Mouse (Mus musculus) hindbrain, embryonic 11.5 days (tissue): ENCODE results near the gene Mmel1. TPM values are rescaled to one million over a fixed set of nuclear protein-coding genes. Genes with fewer than 3 reads are reported as not detected.

ENCODE experiments used
- ATAC-seq: fragments of 200-750 bp; cut with Nextera tagmentation; 2 replicates; pipeline ENCODE4 v1.8.0; 2017; ENCODE audit warnings: mild to moderate bottlenecking, moderate TSS enrichment, moderate library complexity; ENCODE audit not compliant: low FRiP score
- DNase-seq: peaks from one replicate; pipeline ENCODE4 v3.0.0-alpha.2; 2015; ENCODE audit warnings: low spot score
- H3K27ac ChIP-seq: fragments of 300-500 bp; sonication (generic); 2 replicates; pipeline ENCODE4 v1.5.1; 2014; ENCODE audit warnings: mild to moderate bottlenecking, low read depth, low read length
- H3K27me3 ChIP-seq: fragments of 300-500 bp; sonication (generic); 2 replicates; pipeline ENCODE4 v1.6.1; 2014; ENCODE audit warnings: mild to moderate bottlenecking, low read length, moderate library complexity, mixed read lengths; ENCODE audit not compliant: control insufficient read depth, insufficient read depth
- H3K36me3 ChIP-seq: fragments of 300-500 bp; sonication (generic); 2 replicates; pipeline ENCODE4 v1.6.1; 2014; ENCODE audit warnings: mild to moderate bottlenecking, low read length, moderate library complexity, mixed read lengths; ENCODE audit not compliant: control insufficient read depth, insufficient read depth
- H3K4me1 ChIP-seq: fragments of 300-500 bp; sonication (generic); replicated peaks from 2 replicates; pipeline ENCODE4 v1.6.1; 2014; ENCODE audit warnings: low read length, mixed read lengths; ENCODE audit not compliant: control insufficient read depth, insufficient read depth
- H3K4me2 ChIP-seq: fragments of 300-500 bp; sonication (generic); replicated peaks from 2 replicates; pipeline ENCODE4 v1.6.1; 2014; ENCODE audit warnings: mild to moderate bottlenecking, low read depth, low read length
- H3K4me3 ChIP-seq: fragments of 300-500 bp; sonication (generic); 2 replicates; pipeline ENCODE4 v1.5.1; 2014; ENCODE audit warnings: low read depth, low read length
- H3K9ac ChIP-seq: fragments of 300-500 bp; sonication (generic); 2 replicates; pipeline ENCODE4 v1.6.1; 2014; ENCODE audit warnings: low read depth, low read length
- H3K9me3 ChIP-seq: fragments of 300-500 bp; sonication (generic); 2 replicates; pipeline ENCODE4 v1.6.1; 2016; ENCODE audit warnings: low read length; ENCODE audit not compliant: control insufficient read depth
- WGBS: fragments of 180-500 bp; shearing (Covaris S2); extraction: QIAGEN DNeasy Blood & Tissue Kit; methylation state at CpG from one replicate; pipeline ENCODE4 v1.1.7; 2014; 5-methylcytosine and 5-hydroxymethylcytosine counted together
- polyA plus RNA-seq: library from polyadenylated mRNA; unstranded; fragments of >200 nt; fragmentation: Nextera tagmentation; extraction: Ambion mirVana; gene quantifications from 2 replicates; pipeline ENCODE4 v1.2.1, GENCODE M21; 2014

Mmel1 gene
- polyA plus RNA-seq, 1 experiment from 2014 or later = 0.48 TPM

DNA sequence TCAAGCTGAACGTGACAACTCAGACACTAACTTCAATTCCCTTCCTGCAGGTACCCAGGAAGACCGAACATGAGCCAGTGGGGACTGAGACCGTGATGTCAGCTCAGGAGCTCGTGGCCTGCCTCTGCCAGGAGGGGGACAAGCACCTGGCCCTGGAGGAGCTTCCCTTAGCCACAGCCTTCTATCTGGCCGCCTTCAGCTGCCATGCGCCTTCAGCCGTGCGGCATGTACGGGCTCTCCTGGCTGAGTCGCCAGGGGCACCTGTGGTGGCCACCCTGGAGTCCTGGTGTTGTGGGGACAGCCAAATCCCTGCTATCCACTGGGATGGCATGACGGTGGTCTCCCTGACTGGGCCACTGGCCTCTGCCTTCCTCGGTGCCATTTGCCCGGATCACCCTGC lies 30.6 kb upstream of the Mmel1 start:
- no peaks in the 10 kb centered on the region for H3K4me1 ChIP-seq
- no peaks in the 10 kb centered on the region for H3K9me3 ChIP-seq
- no peak overlapping the region for H3K27ac ChIP-seq
- ATAC-seq = no peak
- H3K36me3 ChIP-seq = no peaks in the 10 kb centered on the region
- no peak overlapping the region for H3K9ac ChIP-seq
- no peak for DNase-seq
- no peak overlapping the region for H3K4me2 ChIP-seq
- WGBS = 80% methylated on average over 13 of the region's 13 CpGs
- H3K27me3 ChIP-seq = no peaks in the 10 kb centered on the region
- H3K4me3 ChIP-seq = no peak overlapping the region

GRCm38 (mm10) chr4:154839406-154839805 lies 30.0 kb upstream of the Mmel1 start:
- no peaks in the 10 kb centered on the region for H3K4me1 ChIP-seq
- H3K9ac ChIP-seq = no peak overlapping the region
- ATAC-seq (no peak), DNase-seq (no peak)
- WGBS = 49% methylated on average over 11 of the region's 11 CpGs
- no peaks in the 10 kb centered on the region for H3K27me3 ChIP-seq
- H3K4me3 ChIP-seq = no peak overlapping the region
- H3K36me3 ChIP-seq = no peaks in the 10 kb centered on the region
- no peak overlapping the region for H3K27ac ChIP-seq
- no peaks in the 10 kb centered on the region for H3K9me3 ChIP-seq
- no peak overlapping the region for H3K4me2 ChIP-seq

- WGBS = 96% methylated on average over 1 of the region's 1 CpGs
- no peak overlapping the region for H3K9ac ChIP-seq
- no peak for ATAC-seq
- peaks cover 19% of the 10 kb centered on the region for H3K27me3 ChIP-seq
- no peaks in the 10 kb centered on the region for H3K36me3 ChIP-seq
- no peak for DNase-seq
- no peak overlapping the region for H3K27ac ChIP-seq
- H3K4me2 ChIP-seq = no peak overlapping the region
- no peaks in the 10 kb centered on the region; the same call in 1 of the 2 replicates for H3K4me1 ChIP-seq
- H3K9me3 ChIP-seq = no peaks in the 10 kb centered on the region
- H3K4me3 ChIP-seq = no peak overlapping the region
These were observed 16.7 kb upstream of the Mmel1 start for GRCm38 (mm10) chr4:154852696-154853095.

DNA sequence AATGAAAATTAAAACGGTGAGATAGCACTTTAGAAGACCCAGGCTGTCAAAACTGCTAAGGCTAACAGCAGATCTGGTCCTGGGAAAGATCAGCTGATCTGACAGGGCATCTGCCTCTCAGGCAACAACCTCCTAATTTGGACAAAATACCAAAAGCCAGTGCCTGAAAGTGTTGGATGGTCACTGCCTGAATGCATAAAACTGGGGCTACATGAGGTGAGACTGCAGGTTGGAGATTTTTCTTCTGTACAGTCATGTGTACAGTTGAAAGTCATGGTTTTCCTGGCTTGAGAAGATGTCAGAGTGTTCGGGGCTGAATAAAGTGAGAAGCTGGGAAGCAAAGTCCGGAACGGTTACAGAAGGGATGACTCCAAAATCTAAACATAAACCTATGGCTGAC lies 15.5 kb upstream of the Mmel1 start:
- no peak overlapping the region for H3K4me2 ChIP-seq
- no peaks in the 10 kb centered on the region; the same call in 1 of the 2 replicates for H3K4me1 ChIP-seq
- no peak overlapping the region for H3K9ac ChIP-seq
- H3K27me3 ChIP-seq = peaks cover 19% of the 10 kb centered on the region
- no peak overlapping the region for H3K27ac ChIP-seq
- DNase-seq (no peak), ATAC-seq (no peak)
- no peaks in the 10 kb centered on the region for H3K36me3 ChIP-seq
- no peak overlapping the region for H3K4me3 ChIP-seq
- no peaks in the 10 kb centered on the region for H3K9me3 ChIP-seq
- 85% methylated on average over 4 of the region's 4 CpGs for WGBS

DNA sequence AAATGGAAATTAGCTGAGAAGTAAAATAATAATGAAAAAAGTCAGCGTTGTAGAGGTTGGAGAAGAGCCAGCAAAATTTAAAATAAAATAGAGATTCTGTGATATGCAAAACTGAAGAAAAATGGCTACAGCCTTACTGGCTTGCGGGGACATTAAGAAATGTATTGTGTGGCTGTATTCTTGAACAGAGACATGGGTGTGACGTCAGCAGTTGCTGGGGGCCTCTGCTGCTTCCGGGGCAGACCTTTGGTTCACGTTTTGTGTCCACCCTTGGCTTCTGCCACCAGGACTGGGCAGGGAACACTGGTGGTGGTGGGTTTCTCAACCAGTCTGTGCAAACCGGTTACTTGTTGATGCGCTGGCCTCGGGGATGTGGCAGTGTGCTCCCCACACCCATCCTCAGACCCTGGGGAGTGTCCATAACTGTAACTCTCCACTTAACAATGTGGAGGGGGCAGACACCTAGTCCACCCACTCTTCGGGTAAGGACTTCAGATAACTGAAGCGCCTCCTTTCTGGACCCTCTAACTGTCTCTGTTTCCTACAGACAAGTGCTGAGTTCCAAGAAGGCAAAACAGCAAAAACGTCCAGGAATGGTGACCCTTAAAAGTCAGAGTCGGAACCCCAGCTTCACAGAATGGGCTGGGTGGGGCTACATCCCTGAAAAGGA lies 14.6 kb upstream of the Mmel1 start:
- H3K27me3 ChIP-seq = peaks cover 19% of the 10 kb centered on the region
- 67% methylated on average over 12 of the region's 12 CpGs for WGBS
- H3K9ac ChIP-seq = no peak overlapping the region

DNA sequence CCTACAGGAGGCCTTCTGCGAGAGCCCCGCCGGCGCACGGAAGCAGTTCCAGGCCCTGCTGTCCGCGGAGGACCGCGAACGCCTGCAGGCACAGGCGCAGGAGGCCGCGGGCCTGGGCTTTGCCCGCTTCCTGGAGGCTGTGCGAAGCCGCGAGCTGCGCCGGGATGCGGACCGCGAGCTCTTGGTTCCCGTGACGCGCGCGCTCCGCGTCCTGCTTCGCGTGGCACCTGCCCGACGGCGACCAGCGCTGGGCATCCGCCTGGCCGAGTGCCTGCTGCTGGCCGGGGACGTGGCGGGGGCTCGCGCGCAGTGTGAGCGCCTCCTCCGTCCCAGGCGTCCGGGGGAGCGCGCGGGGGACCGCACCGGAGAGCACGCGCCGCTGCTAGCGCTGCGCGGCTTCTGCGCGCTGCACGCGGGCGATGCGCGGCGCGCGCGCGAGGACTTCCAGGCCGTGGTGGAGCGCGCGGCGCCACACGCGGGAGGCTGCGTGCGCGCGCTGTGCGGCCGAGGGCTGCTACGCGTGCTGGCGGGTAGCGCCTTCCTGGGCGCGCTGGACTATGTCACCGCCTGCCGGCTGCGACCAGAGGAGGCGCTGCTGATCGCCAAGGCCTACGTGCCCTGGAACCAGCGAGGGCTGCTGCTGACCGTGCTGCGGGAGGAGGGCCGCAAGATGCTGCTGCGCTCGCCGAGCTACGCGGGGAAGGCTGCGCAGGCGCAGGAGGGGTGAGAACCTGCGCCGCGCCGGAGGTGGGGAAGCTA lies 13.5 kb upstream of the Mmel1 start:
- H3K9me3 ChIP-seq = no peaks in the 10 kb centered on the region
- no peaks in the 10 kb centered on the region; the same call in 1 of the 2 replicates for H3K4me1 ChIP-seq
- under 1% methylated on average over 107 of the region's 110 CpGs for WGBS
- peak; percentile 97 for ATAC-seq
- DNase-seq = peak; percentile 94
- no peaks in the 10 kb centered on the region for H3K36me3 ChIP-seq
- peak overlapping the region; percentile 51; the same call in 1 of the 2 replicates for H3K27ac ChIP-seq
- H3K4me2 ChIP-seq = peak overlapping the region; percentile 92
- peaks cover 19% of the 10 kb centered on the region for H3K27me3 ChIP-seq
- peak overlapping the region; percentile 47 for H3K4me3 ChIP-seq
- H3K9ac ChIP-seq = peak overlapping the region; percentile 64

More for the DNA sequence above, 14.6 kb upstream of the Mmel1 start:
- Histone ChIP-seq H3K4me1 (no peaks in the 10 kb centered on the region; the same call in 1 of the 2 replicates), H3K9me3 (no peaks in the 10 kb centered on the region), H3K4me2 (peak overlapping the region; percentile 92), H3K36me3 (no peaks in the 10 kb centered on the region), H3K4me3 (no peak overlapping the region), H3K27ac (no peak overlapping the region)
- no peak for DNase-seq
- no peak for ATAC-seq

DNA sequence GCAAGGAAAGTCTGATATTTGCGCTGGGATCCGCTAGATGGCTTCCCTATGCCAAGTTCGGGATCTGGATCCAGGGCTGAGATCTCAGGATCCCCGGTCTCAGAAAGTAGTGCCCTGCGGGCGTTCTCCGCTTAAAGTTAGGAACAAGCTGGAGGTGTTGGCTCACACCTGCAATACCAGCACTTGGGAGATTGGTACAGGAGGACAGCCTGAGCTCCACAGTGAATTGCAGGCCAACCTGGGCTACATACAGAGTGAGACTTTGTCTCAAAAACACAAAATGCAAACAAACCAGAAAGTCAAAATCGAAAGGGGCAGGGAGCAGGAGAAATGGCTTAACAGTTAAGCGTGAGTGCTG lies 12.9 kb upstream of the Mmel1 start:
- H3K27ac ChIP-seq = no peak overlapping the region
- ATAC-seq = peak; percentile 41; the same call in 1 of the 2 replicates
- H3K4me1 ChIP-seq = no peaks in the 10 kb centered on the region; the same call in 1 of the 2 replicates
- WGBS = 18% methylated on average over 9 of the region's 9 CpGs
- H3K9me3 ChIP-seq = no peaks in the 10 kb centered on the region
- H3K4me3 ChIP-seq = peak overlapping the region; percentile 47
- H3K4me2 ChIP-seq = peak overlapping the region; percentile 92
- no peak for DNase-seq
- peak overlapping the region; percentile 42 for H3K9ac ChIP-seq
- peaks cover 19% of the 10 kb centered on the region for H3K27me3 ChIP-seq
- H3K36me3 ChIP-seq = no peaks in the 10 kb centered on the region

GRCm38 (mm10) chr4:154856882-154857281 lies 12.5 kb upstream of the Mmel1 start:
- H3K36me3 ChIP-seq = no peaks in the 10 kb centered on the region
- no peak overlapping the region for H3K4me2 ChIP-seq
- ATAC-seq = peak; percentile 8; the same call in 1 of the 2 replicates
- H3K4me1 ChIP-seq = no peaks in the 10 kb centered on the region; the same call in 1 of the 2 replicates
- 91% methylated on average over 7 of the region's 7 CpGs for WGBS
- no peak overlapping the region for H3K9ac ChIP-seq
- H3K27me3 ChIP-seq = peaks cover 19% of the 10 kb centered on the region
- no peak overlapping the region for H3K4me3 ChIP-seq
- H3K27ac ChIP-seq = no peak overlapping the region
- DNase-seq = no peak
- no peaks in the 10 kb centered on the region for H3K9me3 ChIP-seq
